Mouse (Mus musculus) cerebellum, postnatal 10 days (tissue): ENCODE data around the gene Ptgis.

Experiments used
- DNase-seq, 2 experiments: peaks; one replicate each; pipeline ENCODE4 v3.0.0; 2021; ENCODE audit warnings: mixed read lengths in 2 of 2

Gene Ptgis

DNA sequence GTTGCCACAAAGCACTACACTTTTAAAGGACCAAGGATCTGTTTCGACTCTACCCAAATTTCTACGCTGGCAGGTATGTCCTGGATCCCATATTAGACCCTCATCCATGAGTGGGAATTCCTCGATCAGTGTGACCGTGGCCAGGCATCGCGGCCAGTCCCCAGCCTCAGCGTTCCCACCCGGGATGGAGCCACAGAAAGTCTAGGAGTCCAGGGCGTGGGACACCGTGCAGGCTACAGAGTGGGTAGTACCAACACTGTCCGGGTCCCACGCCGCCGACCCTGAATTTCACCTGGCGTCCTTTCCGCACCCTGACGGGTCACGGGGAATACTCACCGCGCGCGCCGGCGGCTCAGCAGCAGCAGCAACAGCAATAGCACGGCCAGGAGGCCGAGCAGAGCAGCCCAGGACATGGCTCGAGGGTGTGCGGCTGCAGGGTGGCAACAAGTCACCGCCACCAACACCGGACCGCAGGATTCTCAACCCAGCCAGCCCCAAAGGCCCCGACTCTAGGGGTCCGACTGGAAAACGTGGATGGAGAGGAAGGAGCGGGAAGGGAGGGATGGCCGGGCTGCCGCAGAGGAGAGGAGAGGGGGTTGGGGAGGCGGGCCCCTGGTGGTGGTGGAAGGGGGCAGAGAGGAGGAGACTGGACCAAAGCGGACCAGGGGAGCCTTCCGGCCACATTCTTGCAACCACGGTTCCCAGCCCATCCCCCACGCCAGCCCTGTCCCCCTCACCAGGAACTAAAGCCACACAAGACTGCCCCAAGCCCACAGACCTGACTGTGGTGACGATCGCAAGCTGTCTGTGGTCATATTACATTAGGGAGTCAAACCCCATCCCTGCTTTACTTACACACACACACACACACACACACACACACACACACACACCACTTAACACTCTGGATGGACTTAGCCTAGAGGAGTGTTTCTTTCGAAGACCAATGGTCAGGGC, at the start of gene Ptgis:
Gene Ptgis, minus strand, starts transcription at position 597 of the 957 bp plus-strand sequence.
- peak; percentile 34 to 36 for DNase-seq

DNA sequence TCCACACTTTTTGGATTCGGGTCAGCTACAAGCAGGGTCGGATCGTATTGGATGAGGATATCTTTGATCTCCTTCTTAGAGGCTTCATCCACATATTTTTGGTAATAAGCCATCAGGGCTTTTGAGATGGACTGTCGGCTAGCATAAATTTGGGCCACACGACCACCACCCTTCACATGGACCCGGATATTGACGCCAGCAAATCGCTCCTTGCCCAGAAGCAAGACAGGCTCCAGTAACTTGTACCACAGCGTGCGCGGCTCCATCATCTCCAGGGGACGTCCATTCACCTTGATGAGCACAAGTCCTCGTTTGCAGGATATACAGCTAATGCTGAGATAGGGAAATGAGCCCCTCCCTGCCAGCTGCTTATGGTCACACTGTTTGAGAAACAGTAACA, 41.1 kb upstream of the Ptgis start:
- DNase-seq, result peak in 1 of 2 experiments; percentile 4

DNA sequence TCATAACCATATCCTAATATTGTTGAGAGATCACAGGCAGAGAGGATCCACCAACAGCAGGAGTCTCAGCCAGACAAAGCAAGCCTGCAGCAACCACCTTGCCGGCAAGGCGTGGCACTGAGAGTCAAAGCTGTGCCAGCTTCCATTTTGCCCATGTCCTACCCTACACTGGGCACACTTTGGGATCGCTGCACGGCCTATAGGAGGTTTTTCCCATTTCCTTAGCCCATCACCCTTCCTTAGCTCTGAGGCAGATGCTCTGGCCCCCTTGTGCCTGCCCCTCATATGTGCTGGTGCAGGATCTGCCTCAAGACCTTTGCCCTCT, 40.5 kb upstream of the Ptgis start:
- no peak for DNase-seq

DNA sequence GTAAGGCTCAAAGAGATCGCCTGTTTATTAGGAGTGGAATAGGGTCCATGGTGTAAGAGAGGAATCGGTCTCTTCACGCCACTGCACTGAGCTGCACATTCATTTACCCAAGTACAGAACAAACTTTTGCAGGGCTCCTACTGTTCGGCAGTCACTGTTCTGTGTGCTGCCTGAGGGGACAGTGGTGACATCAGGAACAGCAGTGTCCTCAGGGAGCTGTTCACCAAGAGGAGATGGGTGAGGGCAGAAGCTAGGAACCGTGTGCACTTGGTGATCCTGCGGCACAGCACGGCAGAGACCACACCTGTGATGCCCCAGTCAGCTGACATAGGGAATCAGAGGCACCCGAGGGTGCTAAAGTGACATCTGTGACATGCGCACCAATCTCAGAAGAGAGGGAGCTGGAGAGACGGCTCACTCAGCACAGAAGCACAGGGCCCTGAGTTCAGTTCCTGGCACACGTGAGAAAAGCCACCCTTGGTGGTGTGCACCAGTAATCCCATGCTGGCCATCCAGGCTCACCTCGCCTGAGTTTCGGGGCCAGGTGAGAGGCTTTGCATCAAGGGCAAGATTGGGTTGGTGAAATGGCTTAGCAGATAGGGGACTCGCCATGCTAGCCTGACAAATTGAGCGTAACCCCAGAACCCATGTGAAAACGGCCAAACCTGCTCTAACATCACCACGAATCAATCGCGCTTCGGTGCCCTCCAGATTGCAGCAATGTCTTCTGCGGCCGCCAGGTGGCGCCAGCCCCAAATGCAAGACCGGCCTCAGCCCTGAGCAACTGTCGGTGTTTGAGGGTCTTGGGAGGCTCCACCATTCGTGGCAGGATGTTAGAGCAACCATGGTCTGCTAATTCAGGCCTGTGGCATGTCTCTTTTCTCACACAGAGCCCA, 39.9 kb upstream of the Ptgis start:
- peak; percentile 92 to 93 for DNase-seq

DNA sequence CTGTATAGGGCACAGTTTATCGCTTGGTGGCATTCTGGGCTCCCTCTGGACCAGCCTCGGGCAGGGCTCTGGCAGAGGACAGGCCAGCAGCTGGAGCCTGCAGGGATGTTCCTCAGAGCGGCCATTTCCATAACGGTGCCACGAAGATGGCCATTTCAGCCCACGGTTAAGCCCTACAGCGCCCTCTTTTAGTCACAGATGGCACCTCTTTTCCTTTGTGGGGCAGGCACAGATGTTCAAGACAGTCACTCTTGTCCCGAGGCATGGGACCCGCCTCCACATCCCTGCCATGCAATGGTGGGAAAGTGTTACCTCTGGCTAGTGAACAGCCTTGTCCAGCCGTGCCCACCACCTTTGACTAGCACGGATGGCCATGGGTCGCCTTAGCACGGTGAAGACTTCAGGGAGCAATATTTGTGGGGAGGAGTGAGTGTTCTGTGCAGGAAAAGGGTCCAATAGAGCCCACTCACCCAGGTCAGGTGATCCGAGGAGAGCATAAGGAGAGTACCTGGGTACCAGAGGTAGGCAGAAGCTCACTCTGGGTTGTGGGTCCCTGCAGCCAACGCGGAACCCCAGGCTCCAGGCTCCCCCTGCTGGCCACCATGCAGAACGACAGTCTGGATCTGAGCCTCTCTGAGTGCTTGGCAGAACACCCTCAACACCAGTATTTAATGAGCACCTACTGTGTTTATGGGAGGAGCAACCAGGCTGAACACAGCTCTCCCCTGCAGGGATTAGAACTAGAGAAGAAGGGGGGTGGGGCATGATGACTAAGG, 38.5 kb upstream of the Ptgis start:
- DNase-seq, result peak; percentile 84 to 90

DNA sequence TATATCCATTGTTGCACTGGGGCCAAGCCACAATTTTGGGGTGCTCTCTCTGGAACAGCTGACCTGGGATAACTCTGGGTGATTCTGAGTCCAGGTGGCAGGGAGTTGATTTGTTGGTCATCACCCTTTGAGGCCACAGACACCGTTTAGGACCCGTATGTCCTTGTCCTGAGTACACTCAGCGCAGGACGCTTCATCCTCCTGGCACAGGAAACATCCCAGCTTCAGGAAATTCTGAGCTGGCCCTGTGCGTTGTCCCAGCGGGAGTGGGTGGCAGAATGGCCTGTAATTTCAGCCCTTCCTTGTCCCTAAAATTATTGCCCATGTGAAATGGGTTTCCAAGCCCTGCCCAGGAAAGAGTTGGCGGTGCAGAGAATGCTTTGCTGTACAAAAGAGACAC, 37.6 kb upstream of the Ptgis start:
- peak in 1 of 2 experiments; percentile 13 for DNase-seq

DNA sequence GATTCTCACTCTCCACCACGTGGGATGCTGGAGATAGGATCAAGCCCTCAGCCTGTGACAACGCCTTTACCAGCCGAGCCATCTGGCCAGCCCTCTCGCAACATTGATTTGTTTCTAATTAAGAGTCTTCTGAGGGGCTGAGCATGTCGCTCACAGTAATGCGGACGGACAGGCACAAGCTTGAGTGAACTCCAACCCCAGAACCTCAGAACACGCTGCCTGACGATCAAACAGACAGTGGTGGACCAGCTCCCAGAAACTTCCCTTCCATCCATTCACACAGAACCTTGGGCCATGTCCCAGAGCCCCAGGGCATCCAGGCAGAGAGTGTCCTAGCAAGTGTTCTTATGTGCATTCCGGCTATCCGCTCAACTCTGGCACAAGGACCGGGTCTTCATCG, 36.6 kb upstream of the Ptgis start:
- DNase-seq, result peak; percentile 73 to 82

DNA sequence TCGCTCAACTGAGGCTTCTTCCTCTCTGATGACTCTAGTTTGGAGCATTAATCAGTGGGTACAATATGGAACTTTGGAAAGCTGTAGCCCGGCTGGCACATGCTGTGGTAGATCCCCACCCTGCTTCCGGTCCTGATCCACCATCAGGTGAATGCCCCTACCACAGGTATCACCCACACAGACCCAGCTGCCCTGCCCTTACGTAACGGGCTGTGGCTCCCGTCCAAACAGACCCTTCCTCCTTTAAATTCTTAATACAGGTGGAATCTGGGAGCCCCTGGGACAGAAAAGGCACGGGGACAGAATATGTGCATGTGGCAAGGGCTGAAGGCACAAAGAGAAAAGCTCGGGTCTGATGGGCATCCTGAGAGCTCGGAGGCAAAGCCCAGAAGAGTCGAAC, 35.5 kb upstream of the Ptgis start:
- peak in 1 of 2 experiments; percentile 12 for DNase-seq

DNA sequence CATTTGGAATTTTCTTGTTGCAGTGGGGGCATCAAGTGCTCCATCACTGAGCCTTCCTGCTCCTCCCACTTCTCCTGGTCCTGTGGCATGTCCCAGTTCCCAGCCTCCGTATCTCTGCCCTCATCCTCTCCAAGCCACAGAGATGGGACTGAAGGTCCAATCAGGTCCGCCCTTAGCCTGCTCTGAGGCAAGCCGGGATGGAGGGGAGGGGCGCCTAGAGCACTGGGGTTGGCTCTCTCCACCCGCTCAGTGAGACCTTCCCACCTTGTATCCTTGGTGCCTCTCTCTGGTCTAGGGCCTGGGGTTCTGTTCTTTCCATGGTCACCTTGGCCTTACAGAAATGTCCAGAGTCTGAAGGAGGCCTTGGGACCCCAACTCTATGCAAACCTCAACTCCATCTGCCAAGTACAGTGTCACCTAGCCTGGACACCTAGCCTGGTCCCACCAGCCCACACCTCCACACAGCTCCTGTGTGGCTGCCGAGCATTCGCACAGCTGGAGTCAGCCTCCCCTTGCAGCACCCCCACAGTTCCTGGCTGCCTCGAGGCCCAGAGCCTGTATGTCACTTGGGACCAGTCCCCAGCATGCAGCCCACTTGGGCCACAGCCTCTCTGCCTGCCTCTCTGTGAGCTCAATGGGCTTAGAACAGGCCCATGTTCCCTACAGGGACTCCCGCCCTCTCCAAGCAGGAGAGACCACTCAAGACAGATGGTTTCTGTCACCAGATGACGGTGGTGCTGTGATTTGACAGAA, 34.5 kb upstream of the Ptgis start:
- peak in 1 of 2 experiments; percentile 13 for DNase-seq

DNA sequence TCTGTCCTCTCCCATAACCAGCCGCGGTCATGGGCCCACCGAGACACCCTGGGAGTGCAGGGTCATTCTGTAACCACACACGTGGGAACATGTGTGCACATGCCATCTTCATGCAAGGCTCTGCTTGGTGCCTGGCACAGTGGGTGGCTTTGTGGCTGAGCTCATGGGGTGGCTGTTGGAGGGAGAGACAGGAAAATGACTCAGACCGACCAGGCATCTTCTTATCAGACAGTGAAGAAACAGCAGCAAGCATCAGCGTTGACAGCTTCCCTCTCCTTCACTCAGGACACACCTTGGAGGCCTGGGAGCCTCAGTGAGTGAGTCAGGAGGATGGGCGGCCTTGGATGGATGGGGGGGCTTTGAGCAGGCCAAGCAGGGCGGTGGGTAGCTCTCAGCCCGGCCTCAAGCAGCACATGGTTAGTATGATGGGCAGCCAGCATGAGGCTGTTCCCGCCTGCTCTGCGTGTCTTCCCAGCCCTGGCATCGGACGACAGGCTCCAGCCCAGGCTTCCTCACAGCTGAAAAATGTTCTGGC, 32.9 kb upstream of the Ptgis start:
- peak in 1 of 2 experiments; percentile 13 for DNase-seq

DNA sequence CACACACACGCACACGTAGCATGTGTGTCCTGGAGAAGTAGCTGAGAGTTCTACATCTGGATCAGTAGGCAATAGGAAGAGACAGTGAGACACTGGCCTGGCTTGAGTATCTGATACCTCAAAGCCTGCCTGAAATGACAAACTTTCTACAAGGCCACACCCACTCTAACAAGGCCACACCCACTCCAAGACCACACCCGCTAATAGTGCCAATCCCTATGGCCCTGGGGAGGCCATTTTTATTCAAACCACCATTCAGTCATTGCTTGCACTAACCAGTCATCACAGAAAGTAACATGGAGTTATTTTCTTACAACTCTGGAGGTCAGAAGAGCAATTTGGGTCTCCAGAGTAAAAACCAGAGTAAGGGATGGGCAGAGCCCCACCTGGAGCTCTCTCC, 32.3 kb upstream of the Ptgis start:
- DNase-seq, result peak in 1 of 2 experiments; percentile 0

DNA sequence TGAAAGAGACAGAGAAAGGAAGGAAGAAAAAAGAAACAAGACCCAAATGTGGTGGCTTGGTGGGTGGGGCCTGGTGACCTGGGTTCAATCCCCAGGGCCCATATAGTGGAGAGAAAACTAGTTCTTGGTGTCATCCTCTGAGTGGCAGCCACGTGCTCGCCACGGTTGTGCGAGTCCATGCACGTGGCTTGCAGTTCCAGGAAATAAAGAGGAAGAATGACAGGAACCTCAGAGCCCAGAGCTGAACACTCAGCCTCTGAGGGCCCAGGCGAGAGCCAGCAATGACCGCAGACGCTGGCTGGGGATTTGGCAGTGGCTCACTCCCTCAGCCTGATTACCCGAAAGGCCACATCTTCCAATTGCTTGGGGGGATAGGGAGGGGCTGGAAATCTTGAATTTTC, 30.7 kb upstream of the Ptgis start:
- DNase-seq, result peak in 1 of 2 experiments; percentile 3

DNA sequence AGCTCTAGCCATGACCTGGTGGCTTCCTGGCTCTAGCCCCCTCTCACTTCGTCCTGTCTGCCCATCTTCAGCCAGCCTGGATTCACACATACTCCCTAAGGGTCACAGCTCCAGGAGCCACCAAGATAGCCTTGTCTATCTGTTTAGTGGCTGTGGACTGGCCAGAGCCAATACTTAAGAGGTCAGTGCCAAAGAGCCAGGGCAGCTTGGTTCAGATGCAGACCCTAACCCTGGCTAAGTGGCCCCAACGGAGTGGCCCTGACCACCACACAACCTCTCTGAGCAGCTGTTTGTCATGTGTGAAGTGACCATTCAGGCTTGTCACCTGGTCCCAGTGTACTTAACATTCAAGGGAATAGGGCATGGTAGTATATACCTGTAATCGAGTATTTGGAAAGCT, 30.1 kb upstream of the Ptgis start:
- peak in 1 of 2 experiments; percentile 0 for DNase-seq

DNA sequence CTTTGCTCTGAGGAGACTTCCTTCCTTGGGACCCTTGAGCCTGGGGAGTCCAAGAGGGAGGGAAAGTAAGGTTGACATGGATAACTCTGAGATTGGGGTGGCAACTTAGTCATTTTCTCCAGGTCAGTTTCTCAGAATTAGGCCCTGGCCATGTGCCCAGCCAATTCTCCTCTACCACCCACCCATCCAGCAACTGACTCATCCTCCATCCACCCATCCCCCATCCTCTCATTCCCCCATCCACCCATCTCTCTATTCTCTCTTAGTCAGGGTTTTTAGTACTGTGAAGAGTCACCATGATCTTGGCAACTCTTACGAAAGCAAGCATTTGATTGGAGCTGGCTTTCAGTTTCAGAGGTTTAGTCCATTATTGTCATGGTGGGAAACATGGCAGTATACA, 28.3 kb upstream of the Ptgis start:
- peak in 1 of 2 experiments; percentile 5 for DNase-seq

DNA sequence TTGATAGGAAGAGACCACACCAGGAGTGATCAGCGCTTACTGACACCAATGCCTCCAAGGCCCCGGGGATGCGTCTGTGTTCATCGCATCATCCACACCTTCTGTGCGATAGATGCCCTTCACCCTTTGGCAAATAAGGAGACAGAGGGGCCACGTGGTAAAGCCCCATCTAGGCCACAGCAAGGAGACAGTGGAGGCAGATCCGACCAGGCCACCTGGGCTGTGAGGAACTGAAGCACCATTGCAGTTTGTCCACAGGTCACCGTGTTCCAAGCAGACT, 27.9 kb upstream of the Ptgis start:
- DNase-seq, result no peak

DNA sequence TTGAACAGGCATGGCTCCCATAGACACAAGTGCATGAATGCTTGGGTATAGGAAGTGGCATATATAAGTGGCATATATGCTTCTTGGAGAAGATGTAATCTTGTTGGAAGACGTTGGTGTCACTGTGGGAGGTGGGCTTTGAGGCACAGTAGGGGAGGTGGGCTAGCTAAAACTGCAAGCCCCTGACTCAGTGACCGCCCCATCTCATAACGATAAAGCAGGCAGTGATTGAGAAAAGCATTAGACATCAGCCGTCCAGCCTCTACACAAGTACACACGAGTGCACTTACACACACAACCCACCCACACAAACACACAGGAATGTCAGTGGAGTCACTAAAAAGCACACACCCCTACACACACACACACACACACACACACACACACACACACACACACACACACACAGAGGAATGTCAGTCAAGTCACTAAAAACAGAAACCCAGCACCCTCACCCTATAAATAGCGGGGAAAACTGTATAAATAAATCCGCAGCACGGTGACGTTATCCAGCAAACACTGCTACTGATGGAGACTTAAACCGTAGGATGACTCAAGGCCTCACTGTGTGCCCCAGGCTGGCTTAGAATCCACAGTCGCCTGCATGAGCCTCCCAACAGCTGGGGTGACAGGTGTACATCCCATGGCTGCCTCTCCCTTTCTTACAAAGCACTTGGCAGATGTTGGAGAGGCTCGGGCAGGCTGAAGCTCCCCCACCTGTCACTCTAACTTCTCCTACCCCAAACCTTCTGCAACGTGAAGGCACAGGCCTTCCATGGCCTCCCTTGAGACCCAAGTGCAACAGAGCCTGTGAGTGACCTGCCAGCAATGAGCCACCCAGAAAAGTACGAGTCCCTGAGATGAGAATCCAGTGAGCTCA, 27.4 kb upstream of the Ptgis start:
- DNase-seq, result peak in 1 of 2 experiments; percentile 0

DNA sequence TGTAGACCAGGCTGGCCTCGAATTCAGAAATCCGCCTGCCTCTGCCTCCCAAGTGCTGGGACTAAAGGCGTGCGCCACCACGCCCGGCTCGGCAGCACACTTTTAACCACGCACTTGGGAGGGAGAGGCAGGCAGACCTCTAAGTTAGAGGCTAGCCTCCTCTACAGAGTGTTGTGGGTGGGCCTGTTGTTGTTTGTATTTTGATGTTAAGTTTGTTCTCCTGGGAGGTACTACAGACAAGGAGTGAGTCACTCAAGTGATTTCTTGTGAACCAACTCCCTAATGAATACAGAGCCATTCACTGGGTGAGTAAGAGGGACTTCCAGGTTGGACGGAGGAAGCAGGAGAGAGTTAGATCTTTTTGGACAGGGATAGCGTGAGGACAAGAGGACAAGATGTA, 25.8 kb upstream of the Ptgis start:
- DNase-seq, result peak in 1 of 2 experiments; percentile 0

DNA sequence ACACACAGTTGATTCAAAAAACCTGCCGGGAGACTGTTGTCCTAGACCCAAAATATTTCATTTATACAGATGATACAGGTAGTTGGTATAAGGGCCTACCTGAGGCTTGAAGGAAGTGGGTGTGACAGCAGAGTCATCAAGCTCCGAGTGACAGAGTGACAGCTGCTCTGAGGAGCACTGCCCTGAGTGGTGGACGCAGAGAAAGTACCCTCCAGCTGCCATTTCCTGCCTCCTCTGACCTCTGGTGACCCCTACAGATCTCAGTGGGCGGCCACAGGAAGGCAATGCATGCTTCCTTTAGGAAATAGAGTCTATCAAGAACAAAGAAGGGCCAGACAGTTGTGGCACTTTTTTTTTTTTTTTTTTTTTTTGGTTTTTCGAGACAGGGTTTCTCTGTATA, 25.4 kb upstream of the Ptgis start:
- peak in 1 of 2 experiments; percentile 1 for DNase-seq

DNA sequence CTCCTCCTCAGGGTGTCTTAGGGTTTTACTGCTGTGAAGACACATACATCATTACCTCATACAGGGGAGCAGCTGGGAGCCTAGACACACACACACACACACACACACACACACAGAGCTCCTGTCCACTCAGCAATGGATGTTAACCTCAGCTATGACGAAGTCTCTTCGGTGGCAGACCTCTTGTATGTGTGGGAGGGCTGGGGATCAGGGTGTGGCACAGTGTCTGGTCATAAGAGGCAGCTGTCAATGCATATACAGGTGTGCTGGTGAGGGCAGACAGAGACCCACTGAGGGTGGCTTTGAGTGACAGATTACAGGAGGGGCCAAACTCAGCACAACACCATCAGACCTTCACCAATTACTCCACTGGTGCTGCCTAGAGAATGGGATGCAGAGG, 24.6 kb upstream of the Ptgis start:
- peak in 1 of 2 experiments; percentile 1 for DNase-seq

DNA sequence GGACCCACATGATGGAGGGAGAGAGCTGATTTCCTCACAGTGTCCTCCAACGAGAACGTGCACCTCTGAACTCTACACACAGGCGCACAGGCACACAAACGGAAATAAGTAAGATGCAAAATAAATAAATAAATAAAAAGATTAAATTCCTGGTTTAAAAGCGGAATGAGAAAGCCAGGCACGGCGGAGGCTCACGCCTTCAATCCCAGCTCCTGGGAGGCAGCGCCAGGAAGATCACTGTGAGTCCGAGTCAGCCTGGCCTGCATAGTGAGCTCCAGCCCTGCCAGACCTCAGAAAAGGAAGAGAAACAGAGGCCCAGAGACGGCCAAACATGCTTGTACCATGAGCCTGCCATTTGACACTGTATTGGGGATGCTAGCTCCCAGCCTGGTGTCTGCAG, 23.5 kb upstream of the Ptgis start:
- DNase-seq, result peak in 1 of 2 experiments; percentile 4
